Mouse (Mus musculus) limb, embryonic 14.5 days (tissue): ENCODE results near the gene Bloc1s4. TPM values are rescaled to one million over a fixed set of nuclear protein-coding genes. Genes with fewer than 3 reads are reported as not detected.

Experiments used
- ATAC-seq: fragments of 200-750 bp; cut with Nextera tagmentation; 2 replicates; pipeline ENCODE4 v1.8.0; 2017; ENCODE audit warnings: low read depth, moderate number of reproducible peaks, moderate TSS enrichment; ENCODE audit not compliant: low FRiP score
- DNase-seq: peaks from one replicate; pipeline ENCODE4 v3.0.0-alpha.2; 2015; ENCODE audit warnings: low spot score
- H3K27ac ChIP-seq: fragments of 300-500 bp; sonication (generic); replicated peaks from 2 replicates; pipeline ENCODE4 v1.5.1; 2014; ENCODE audit warnings: low read depth, mild to moderate bottlenecking, low read length, moderate library complexity, mixed read lengths
- H3K27me3 ChIP-seq: fragments of 300-500 bp; sonication (generic); 2 replicates; pipeline ENCODE4 v1.6.1; 2014; ENCODE audit warnings: low read length, mixed read lengths; ENCODE audit not compliant: control insufficient read depth, insufficient read depth
- H3K36me3 ChIP-seq: fragments of 300-500 bp; sonication (generic); 2 replicates; pipeline ENCODE4 v1.6.1; 2014; ENCODE audit warnings: mild to moderate bottlenecking, low read length, moderate library complexity, mixed read lengths; ENCODE audit not compliant: control insufficient read depth, insufficient read depth
- H3K4me1 ChIP-seq: fragments of 300-500 bp; sonication (generic); 2 replicates; pipeline ENCODE4 v1.6.1; 2014; ENCODE audit warnings: antibody characterized with exemption, low read length, mixed read lengths; ENCODE audit not compliant: control insufficient read depth, insufficient read depth
- H3K4me2 ChIP-seq: fragments of 300-500 bp; sonication (generic); replicated peaks from 2 replicates; pipeline ENCODE4 v1.6.1; 2014; ENCODE audit warnings: low read depth, mild to moderate bottlenecking, low read length, moderate library complexity; ENCODE audit not compliant: severe bottlenecking
- H3K4me3 ChIP-seq: fragments of 300-500 bp; sonication (generic); replicated peaks from 2 replicates; pipeline ENCODE4 v1.5.1; 2014; ENCODE audit warnings: low read length
- H3K9ac ChIP-seq: fragments of 300-500 bp; sonication (generic); 2 replicates; pipeline ENCODE4 v1.6.1; 2014; ENCODE audit warnings: mild to moderate bottlenecking, low read depth, low read length, moderate library complexity; ENCODE audit not compliant: severe bottlenecking
- H3K9me3 ChIP-seq: fragments of 300-500 bp; sonication (generic); 2 replicates; pipeline ENCODE4 v1.6.1; 2016; ENCODE audit warnings: low read length; ENCODE audit not compliant: control insufficient read depth
- POLR2A ChIP-seq: fragments of 200-500 bp; IDR thresholded peaks from 2 replicates; pipeline ENCODE4 v1.8.0; 2012; ENCODE audit warnings: inconsistent platforms, mild to moderate bottlenecking, moderate library complexity, borderline replicate concordance; ENCODE audit not compliant: insufficient read depth, insufficient read length; ENCODE audit errors: extremely low read depth
- WGBS: fragments of 180-500 bp; shearing (Covaris S2); extraction: QIAGEN DNeasy Blood & Tissue Kit; methylation state at CpG from one replicate; pipeline ENCODE4 v1.1.7; 2014; 5-methylcytosine and 5-hydroxymethylcytosine counted together
- polyA plus RNA-seq, 2 experiments: library from polyadenylated mRNA; depleted of rRNA in 1 of 2; stranded (reverse) in 1 of 2; unstranded in 1 of 2; fragments of >200 nt; fragmentation: Nextera tagmentation in 1 of 2; extraction: Ambion mirVana in 1 of 2; gene quantifications; 2 replicates each; pipeline versions ENCODE4 v1.2.1 to v1.2.3; 2012 to 2014

Gene Bloc1s4
- polyA plus RNA-seq, 2 experiments = 25.8 to 27.1 TPM

GRCm38 (mm10) chr5:36786052-36786451 is 37.6 kb upstream of the Bloc1s4 start:
- TF ChIP-seq POLR2A = no peak
- no peak for DNase-seq
- Histone ChIP-seq H3K9me3 (no peaks in the 10 kb centered on the region), H3K4me2 (no peak overlapping the region), H3K4me1 (no peaks in the 10 kb centered on the region), H3K27me3 (no peaks in the 10 kb centered on the region), H3K27ac (no peak overlapping the region), H3K9ac (no peak overlapping the region), H3K4me3 (no peak overlapping the region), H3K36me3 (no peaks in the 10 kb centered on the region)
- no peak for ATAC-seq
- 97% methylated on average over 5 of the region's 5 CpGs for WGBS

GRCm38 (mm10) chr5:36779512-36779911 is 31.1 kb upstream of the Bloc1s4 start:
- WGBS = 82% methylated on average over 2 of the region's 2 CpGs
- no peaks in the 10 kb centered on the region for H3K27me3 ChIP-seq
- H3K9me3 ChIP-seq = peaks cover 4% of the 10 kb centered on the region; the same call in 1 of the 2 replicates
- DNase-seq = no peak
- H3K4me2 ChIP-seq = no peak overlapping the region
- no peaks in the 10 kb centered on the region for H3K36me3 ChIP-seq
- no peak overlapping the region for H3K9ac ChIP-seq
- H3K4me1 ChIP-seq = no peaks in the 10 kb centered on the region
- no peak overlapping the region for H3K27ac ChIP-seq
- no peak for TF ChIP-seq POLR2A
- H3K4me3 ChIP-seq = no peak overlapping the region
- ATAC-seq = no peak

- Histone ChIP-seq H3K9ac (no peak overlapping the region), H3K4me2 (no peak overlapping the region), H3K9me3 (peaks cover 4% of the 10 kb centered on the region; the same call in 1 of the 2 replicates), H3K4me1 (no peaks in the 10 kb centered on the region), H3K27me3 (no peaks in the 10 kb centered on the region), H3K4me3 (no peak overlapping the region), H3K27ac (no peak overlapping the region), H3K36me3 (no peaks in the 10 kb centered on the region)
- DNase-seq (no peak), ATAC-seq (no peak)
- TF ChIP-seq POLR2A = no peak
- 89% methylated on average over 1 of the region's 2 CpGs for WGBS
Observed at GRCm38 (mm10) chr5:36778901-36779300, 30.5 kb upstream of the Bloc1s4 start.

- peaks cover 4% of the 10 kb centered on the region; the same call in 1 of the 2 replicates for H3K9me3 ChIP-seq
- TF ChIP-seq POLR2A = no peak
- H3K4me3 ChIP-seq = no peak overlapping the region
- no peaks in the 10 kb centered on the region for H3K4me1 ChIP-seq
- H3K9ac ChIP-seq = no peak overlapping the region
- DNase-seq = no peak
- H3K27me3 ChIP-seq = no peaks in the 10 kb centered on the region
- ATAC-seq = no peak
- no peak overlapping the region for H3K4me2 ChIP-seq
- H3K27ac ChIP-seq = no peak overlapping the region
- 0% methylated on average over 2 of the region's 2 CpGs for WGBS
- no peaks in the 10 kb centered on the region for H3K36me3 ChIP-seq
Observed at GRCm38 (mm10) chr5:36777186-36777585, 28.7 kb upstream of the Bloc1s4 start.

GRCm38 (mm10) chr5:36776021-36776575 is 27.6 kb upstream of the Bloc1s4 start:
- DNase-seq (no peak), ATAC-seq (no peak)
- Histone ChIP-seq H3K27me3 (no peaks in the 10 kb centered on the region), H3K9ac (no peak overlapping the region), H3K4me2 (no peak overlapping the region), H3K36me3 (no peaks in the 10 kb centered on the region), H3K4me1 (no peaks in the 10 kb centered on the region), H3K27ac (no peak overlapping the region), H3K4me3 (no peak overlapping the region), H3K9me3 (peaks cover 4% of the 10 kb centered on the region; the same call in 1 of the 2 replicates)
- 34% methylated on average over 9 of the region's 9 CpGs for WGBS
- no peak for TF ChIP-seq POLR2A
